Mouse (Mus musculus) 3134 (cell line): ENCODE data around the gene Grm7.

ENCODE experiments used
- DNase-seq: peaks from one replicate; pipeline ENCODE4 v3.0.0-alpha.2; 2011; ENCODE audit warnings: low spot score; ENCODE audit not compliant: insufficient read length; ENCODE audit errors: extremely low read depth

The Grm7 gene

DNA sequence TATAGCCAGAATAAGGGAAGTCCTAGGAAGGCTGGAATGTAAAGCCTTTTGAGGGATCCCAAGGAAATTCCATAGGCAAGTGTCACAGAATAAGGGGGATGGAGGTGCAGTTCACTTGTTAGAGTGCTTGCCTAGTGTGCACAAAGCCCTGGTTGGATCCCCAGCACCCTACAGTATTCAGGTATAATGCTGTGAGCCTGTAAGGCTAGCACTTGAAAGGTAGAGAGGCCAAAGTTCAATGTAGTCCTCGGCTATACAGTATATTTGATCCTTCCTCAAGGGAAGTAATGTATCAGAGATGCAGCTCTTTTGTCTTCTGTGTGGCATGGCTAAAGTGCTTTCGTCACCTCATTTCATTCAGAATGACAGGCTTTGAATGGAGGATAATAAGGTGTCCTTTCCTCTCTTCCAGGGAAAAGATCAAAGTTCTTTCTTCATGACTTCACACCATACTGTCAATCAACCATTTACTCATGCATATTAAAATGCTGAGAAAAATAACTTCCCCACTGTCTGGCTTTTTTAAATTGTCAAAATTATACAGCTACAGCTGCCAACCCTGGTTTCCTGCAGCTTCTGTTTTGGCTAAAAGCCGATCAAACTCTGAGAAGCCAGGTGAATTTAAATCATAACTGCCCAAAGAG, 658.7 kb downstream of the Grm7 start:
- no peak for DNase-seq

DNA sequence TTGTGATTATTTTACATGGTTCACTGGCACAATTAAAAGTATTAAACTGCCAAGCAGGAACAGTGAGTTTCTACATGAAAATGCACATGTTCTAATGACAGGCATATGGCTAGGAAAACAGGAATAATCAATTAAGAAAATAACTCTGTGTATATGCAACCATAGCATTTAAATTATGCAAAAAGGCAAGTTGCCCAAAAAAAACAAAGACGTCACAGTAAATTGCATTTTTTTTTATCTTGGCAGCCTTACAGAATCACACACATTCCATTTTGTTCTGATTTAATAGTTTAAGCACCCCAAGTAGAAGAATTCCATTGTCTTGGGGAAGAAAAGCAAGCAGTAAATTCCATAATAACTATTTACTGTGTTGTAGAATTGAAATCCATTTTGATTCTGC, 716.3 kb downstream of the Grm7 start:
- DNase-seq, result no peak

GRCm38 (mm10) chr6:111368111-111368510, 722.7 kb downstream of the Grm7 start:
- DNase-seq, result no peak

- no peak for DNase-seq
Observed at GRCm38 (mm10) chr6:111368551-111368950, 723.2 kb downstream of the Grm7 start.

DNA sequence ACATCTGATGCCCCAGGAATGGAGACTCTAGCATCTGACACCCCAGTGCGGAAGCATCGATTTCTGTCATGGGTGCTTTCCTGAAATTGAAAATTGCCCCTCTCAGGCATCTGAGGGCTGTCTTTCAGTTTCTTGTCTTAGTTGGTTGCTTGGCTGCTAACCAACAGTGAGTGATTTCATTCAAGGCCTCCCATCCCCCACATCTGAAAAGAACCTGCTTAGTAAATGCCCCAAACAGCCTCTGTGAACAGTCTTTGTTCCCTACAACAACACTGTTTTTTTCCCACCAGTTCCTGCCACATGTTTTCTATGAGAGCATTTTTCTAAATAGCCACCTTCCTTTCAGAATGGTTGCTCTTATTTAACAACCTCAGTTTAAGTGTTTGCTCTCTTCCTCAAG, 723.6 kb downstream of the Grm7 start:
- DNase-seq, result no peak

GRCm38 (mm10) chr6:111371581-111372349, 726.4 kb downstream of the Grm7 start:
- DNase-seq, result no peak

DNA sequence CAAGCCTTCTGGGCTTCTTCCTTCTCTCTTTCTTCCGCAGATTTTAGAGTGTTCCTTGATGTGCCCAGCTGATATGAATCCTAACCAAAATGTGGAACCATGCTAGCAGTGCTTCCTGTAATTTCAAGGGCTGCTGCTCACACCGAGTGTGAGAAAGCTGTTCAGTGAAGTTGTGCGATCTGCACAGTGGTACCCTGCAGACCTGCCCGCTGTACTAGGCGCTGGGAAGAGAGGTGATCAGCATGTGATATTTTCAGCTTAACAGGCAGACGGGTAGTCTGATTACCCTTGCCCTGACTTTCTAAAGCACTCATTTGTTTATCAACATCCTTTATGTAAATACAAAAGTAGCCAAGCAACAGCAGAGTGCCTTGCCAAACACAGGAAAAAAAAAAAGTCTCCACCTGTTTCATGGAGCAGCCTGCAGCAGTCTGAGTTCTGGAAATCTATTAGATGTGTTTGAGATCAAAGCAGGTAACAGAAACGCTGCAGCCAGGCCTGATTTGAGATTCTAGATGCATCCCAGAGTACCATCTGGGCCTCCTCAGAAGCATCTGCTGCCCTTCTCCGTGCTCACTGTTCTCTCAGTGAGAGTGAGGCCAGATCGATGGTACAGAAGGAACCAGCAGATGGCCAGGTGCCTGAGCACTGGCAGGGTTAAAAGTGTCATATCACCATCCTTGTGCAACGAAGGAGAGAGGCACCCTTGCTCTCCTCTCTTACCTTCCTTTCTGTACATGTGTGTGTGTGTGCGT, 727.4 kb downstream of the Grm7 start:
- no peak for DNase-seq

DNA sequence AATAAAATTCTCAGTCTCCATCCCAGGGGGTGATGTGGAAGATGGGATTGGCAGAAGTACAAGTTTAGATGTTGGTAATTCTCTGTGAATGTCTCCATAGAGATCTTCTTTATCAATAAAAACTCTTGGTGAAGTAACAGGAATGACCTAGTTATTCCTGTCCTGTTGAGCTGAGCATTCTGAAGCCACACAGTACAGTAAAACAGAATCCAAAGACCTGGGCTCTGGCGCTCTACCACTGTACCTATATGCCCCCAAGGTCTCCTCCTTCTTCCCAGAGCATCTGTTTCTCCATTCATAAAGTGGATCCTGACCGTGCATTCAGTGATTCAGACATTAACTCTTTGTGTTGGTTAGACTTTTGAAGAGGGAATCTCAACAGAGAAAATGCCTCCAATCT, 735.3 kb downstream of the Grm7 start:
- no peak for DNase-seq

DNA sequence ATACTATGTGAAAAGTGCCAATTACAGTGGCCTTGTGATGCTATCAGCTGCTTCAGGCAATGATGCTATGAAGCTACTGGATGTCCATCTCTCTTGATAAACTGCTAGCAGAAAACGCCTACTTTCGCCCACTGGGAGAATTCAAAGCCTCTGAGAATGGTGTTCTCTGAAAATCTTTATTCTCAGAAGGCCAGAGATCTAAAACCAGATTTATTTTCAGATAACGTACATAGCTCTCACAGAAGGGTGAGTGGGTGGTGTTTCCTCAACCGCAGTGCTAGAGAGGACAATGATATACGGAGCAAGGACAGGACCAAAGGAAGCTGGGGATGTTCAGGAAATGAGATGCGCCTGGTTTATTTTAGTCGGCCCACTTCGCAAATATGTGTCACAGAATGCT, 763.4 kb downstream of the Grm7 start:
- DNase-seq, result no peak

GRCm38 (mm10) chr6:111424737-111425136, 779.4 kb downstream of the Grm7 start:
- no peak for DNase-seq

DNA sequence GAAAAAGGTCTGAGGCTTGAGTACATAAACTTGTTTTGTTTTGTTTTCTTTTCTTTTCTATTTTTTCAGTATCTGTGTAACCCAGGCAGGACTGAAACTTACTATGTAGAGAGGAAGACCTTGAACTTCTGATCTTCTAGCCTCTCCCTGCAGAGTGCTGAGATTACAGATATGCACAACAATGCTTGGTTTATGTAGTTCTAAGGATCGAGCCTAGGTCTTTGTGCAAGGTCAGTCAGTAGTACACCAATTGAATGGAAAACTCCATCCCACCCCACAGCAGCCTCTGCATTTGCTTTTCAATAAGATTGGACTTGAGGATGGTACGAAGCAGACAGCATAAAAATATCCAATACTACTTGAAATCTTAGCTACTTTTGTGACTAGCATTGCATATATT, 800.8 kb downstream of the Grm7 start:
- DNase-seq, result no peak

GRCm38 (mm10) chr6:111447851-111448250, 802.5 kb downstream of the Grm7 start:
- DNase-seq, result no peak

DNA sequence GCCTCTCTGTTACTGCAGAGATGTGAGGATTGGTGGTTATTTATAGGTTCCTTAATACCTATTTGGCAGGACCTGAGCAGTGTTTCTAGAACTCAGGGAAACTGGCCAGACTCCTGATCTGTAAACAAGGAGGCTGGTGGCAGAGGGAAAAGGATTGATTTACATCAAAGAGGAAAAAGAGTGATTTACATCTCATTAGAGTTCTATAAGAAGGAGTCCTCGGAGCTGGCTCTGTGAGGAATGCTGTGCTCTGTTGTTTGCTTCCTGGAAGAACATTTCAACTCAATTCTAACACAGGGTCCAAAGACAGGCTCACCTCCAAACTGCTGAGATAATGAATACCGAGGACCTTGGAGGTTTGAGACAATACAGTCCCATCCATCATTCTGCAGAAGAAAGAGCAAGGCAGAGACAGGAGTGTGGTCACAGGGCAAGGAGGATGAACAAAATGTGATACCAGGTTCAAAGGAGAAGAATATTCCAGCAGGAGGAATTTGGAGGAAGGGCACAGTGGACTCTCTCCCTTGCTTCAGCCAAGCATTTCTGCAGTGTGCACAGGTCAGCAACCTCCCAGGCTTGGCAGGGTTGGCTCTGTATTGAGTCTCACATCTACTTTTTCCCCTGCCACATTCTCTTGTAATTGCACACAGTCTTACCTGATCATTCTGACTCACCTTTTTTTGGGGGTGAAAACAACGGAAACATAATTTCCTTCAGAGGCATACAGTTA, 803.8 kb downstream of the Grm7 start:
- no peak for DNase-seq

- DNase-seq, result no peak
Observed at GRCm38 (mm10) chr6:111481866-111482265, 836.5 kb downstream of the Grm7 start.

DNA sequence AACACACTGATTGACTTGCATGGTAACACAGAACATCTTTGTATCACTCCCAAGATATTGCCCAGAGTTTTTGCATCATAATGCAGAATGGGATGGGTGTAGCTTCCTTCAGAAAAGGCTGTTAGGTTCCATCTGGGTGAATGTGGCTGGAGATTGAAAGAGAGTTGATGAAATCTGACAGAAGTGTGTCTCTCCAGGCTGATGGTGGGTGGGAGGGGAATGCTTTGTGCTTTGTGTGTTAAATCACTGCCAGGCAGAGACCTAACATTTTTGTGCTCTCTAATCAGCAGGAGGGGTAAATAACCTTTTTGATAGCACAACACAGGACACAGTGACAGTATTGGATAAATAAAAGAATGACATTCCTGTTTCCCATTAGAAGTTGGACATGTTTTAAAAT, 840.7 kb downstream of the Grm7 start:
- no peak for DNase-seq

DNA sequence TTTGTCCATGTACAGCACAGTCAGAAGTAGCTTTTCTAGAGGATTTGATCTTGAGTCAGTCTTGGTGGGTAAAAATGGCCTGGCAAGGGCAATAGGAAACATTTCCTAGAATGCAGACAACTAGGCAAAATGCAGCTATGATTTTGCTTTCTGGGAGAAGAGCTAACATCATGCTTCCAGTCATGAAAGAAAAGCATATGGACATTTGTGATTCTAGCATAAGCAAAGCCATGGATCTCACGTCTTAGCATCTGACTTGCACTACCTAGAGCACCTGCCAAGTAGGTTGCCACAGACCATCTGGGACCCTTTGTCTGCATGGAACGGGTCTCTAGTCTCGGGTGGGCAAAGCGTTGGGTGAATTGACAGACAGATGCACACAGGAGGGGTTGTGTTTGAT, 842.2 kb downstream of the Grm7 start:
- no peak for DNase-seq

DNA sequence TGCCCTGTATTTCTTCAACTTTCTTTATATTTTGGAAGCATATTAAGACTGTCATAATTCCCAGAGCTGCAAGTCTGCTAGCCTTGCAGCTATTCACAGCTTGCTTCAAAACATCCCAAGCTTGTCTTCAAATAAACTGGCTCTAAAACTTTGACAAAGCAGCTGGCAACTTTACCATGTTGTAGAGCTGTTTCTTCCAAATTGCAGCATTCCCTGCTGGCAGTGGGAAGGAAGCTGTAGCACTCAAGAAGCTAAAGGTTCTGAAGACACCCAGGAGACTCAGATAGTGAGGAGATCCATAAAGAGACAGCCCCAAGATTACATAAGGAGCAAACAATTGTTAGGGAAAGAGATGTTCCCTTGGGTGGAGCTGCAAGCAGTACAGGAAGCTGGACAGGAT, 846.8 kb downstream of the Grm7 start:
- no peak for DNase-seq

GRCm38 (mm10) chr6:111499542-111499941, 854.2 kb downstream of the Grm7 start:
- DNase-seq, result no peak

GRCm38 (mm10) chr6:111510768-111511459, 865.5 kb downstream of the Grm7 start:
- DNase-seq, result no peak

DNA sequence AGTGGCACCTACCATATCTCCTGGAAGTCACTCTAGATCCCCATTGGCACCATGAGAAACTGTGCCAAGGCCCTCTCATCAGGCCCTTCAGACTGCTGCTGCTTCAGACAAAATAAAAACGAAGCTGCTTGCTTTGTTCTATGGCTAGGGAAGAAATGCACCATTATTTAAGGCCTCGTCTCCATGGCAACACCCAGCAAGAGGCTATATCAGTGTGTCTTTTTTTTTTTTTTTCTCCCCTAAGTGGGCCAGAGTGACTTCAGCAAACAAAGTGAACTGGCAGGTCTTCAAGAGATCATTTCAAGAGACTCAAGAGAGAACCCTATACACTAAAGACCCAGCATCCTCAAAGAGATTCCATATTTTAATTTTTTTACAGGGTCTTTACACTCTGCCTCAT, 867.0 kb downstream of the Grm7 start:
- DNase-seq, result no peak

DNA sequence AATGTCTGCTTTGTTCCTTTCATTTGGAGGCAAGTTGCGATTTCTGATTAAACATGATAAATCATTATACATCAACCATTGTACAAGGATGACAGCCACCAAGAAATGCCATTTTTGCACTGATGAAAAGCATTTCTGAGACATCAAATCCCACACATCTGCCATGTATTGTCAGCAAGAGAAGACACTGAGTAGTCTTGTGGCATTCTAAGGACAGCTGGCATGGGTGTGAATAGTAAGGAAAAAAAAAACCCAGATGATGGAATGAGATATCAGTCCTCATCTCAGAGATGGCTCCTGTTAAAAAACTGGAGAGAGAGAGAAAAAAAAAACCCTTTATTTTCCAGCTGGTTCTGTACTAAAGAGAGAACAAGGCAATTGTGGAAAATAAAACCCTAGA, 875.8 kb downstream of the Grm7 start:
- no peak for DNase-seq
